Mouse (Mus musculus): ENCODE results near the gene Tmem179b.

Tmem179b gene

DNA sequence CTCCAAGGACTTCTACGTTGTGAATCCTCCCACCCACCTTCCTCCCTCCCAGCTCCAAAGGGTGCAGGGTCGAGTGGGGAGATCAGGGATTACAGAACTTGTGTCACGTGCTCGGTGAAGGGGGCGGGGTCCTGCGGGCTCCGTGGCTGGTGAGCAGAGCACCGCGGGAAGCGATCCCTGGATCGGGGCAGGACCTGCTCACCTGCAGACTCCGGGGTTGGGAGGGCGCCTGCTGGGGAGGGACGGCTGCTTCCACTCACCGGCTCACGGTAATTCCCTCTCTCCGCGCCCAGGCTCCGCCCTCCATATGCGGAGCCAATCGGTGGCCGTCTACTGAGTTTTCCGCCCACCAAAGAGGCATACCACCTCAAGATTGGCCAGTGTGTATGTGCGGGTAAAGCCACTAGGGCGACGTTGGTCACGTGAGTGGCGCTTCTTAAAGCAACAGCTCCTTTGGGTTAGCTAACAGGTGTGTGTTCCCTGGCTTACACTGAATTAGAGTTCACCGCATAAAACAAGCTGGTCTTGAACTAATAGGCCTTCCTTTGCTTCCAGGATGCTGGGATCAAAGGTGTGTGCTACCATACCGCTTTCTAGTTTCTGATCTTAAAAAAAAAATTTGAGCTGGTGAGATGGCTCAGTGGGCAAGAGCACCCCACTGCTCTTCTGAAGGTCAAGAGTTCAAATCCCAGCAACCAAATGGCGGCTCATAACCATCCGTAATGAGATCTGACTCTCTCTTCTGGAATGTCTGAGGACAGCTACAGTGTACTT lies 11.9 kb upstream of the Tmem179b start, which contains the start of gene Taf6l:
TSS of gene Taf6l (minus strand) at position 410 of the 774 bp plus-strand sequence.
- peak; percentile 92 for DNase-seq (ENCODE audit: low read depth, low spot score)

- DNase-seq (ENCODE audit: low read depth, low spot score): no peak
Measured at GRCm38 (mm10) chr19:8774951-8775421, 719 bp upstream of the Tmem179b start.

GRCm38 (mm10) chr19:8773409-8773808 lies 858 bp downstream of the Tmem179b start:
- no peak for DNase-seq (ENCODE audit: low read depth, low spot score)

- DNase-seq (ENCODE audit: low read depth, low spot score): no peak
Measured at GRCm38 (mm10) chr19:8772996-8773395, 1.3 kb downstream of the Tmem179b start.

DNA sequence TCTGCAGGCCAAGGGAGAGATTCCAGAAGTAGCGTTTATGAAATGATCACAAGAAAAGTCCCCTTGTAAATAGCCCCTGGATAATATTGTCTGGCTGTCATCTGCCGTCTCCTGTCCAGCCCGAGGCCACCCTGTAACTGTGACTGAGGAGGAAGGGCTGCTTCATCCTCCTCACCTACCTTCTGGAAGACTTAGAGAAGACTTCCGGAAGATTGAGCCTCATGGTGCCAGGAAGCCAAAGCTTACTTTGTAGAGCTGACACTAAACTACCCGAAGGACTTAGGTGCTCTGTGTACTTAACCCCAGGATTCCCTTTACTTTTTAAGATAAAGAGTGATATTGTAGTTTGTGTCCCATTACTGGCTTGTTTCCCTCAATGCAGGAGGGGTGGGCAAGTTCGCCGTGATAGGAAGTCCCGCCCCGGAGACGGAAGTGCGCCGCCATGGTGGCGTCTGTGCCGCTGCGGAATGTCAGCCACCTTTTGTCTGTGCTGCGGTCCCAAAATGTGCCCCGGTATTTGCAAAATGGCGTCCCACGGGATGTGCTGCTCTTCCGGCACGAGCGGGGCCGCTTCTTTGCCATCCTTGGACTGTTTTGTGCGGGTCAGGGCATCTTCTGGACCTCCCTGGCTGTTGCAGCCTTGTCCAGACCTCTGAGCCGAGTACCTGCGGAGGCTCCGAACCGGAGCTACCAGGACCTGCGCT lies 3.5 kb downstream of the Tmem179b start, which contains the start of gene Tmem223:
TSS of gene Tmem223 (plus strand) at position 430 of the 704 bp plus-strand sequence.
- DNase-seq (ENCODE audit: low read depth, low spot score): peak; percentile 49

DNA sequence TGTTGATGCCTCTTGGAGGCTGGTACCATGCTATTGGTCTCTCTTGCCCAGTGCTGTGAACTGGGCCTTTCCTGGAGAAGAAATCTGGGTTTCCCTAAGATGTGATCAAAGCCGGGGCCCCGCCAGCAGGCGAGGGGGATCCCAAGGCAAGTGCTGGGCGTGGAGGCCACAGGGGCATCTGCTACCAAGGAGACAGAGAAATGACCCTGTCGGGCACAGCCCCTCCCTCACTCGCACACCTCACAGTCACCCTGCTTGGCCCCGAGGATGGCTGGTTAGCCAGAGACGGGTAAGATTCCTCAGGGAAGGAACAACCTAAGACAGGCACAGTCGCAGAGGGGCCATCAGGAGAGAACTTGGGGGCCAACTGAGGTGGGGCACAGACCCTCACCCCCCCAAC lies 8.7 kb downstream of the Tmem179b start:
- no peak for DNase-seq (ENCODE audit: low read depth, low spot score)

- no peak for DNase-seq (ENCODE audit: low read depth, low spot score)
Measured at GRCm38 (mm10) chr19:8763276-8763675, 11.0 kb downstream of the Tmem179b start.

- DNase-seq (ENCODE audit: low read depth, low spot score): no peak
Measured at GRCm38 (mm10) chr19:8760757-8761156, 13.5 kb downstream of the Tmem179b start.

DNA sequence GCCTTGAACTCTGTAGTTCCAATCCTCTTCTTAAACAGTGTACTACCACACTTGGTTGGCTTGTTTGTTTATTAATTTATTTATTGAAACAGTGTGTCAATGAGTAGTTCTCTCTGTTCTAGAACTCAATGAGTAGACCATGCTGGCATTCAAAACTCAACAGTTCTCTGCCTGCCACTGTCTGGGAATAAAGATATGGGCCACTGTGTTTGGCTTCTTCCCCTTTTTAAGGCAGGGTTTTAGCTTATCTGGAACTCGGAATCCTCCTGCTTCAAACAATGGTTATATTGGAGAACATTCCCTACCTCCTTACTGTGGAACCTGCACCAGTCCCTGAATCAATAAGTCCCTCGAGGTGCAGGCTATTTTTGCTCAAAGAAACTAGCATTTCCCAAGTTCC lies 15.4 kb downstream of the Tmem179b start:
- no peak for DNase-seq (ENCODE audit: low read depth, low spot score)

DNA sequence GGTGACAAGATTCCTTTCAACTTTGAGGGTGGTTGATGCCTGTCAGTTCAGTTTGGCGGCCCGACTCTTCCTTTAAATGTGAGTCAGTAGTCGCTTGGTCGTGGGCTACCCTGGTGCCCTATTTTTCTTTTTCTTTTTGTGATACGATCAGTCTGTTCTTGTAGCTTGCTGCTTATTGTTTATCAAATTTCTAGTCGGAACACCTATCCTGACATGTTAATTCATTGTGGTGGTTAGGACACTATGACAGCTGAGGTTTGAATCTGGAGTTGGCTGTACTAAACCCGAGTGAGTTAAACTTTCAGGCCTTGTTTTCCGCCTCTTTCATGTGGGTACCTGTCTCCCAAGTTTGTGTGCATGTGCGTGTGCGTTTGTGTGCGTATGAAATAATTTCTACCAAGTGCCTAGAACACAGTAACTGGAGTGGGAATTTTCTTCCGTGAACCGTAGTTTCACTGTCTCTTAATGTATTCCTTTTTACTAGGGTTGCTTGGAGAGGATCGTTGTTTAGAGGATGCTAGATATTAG lies 16.7 kb downstream of the Tmem179b start:
- DNase-seq (ENCODE audit: low read depth, low spot score): no peak

DNA sequence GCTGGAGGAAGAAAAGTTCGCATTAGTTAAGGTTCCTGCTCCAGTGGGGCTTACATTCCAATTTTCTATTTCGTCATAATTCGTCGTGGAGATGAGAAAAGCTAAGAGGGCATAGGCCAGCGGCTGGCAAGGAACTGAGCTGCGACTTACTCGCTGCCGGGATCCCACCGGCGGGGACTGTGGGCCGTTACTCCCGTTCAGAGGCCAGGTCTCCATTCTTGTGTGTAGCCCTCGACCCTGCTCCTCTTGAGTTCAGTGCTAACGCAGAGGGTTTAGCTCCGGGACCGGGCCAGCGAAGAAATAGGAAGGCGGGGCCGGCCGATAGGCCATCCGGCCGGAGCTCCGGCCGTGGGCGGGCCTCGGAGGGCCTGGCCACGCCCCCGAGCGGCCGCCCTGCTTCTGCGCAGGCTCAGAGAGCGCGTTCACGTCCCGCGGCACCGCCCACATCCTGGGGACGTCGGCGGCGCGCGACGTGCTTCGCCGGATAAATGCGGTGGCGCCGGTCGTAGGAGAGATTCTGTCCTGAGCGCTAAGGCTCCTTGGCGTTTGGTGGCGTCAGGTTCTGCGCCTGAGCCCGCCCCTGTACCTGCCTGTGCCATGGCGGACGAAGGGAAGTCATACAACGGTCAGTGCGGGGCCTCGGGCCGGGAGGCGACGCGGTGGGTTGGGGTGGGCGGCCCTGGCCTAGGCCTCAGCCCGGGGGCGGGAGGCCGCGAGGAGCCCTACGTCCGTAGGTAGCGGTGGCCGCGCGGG lies 17.5 kb downstream of the Tmem179b start, which contains the start of gene Nxf1:
TSS of gene Nxf1 (plus strand) at position 439 of the 753 bp plus-strand sequence.
- peak; percentile 84 for DNase-seq (ENCODE audit: low read depth, low spot score)

GRCm38 (mm10) chr19:8755652-8756051 lies 18.6 kb downstream of the Tmem179b start:
- DNase-seq (ENCODE audit: low read depth, low spot score): no peak

DNA sequence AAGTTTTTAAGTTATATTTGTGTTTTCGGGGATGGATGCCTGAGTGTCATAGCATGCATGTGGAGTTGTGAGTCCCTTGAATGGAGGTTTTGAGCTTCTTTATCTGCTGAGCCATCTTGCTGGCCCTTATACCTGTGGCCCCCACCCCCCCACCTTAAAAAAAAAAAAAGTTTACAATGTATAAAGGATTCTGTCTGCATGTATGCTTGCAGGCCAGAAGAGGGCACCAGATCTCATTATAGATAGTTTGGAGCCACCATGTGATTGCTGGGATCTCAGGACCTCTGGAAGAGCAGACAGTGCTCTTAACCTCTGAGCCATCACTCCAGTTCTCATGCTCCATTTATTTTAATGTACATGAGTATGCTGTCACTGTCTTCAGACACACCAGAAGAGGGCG lies 26.9 kb downstream of the Tmem179b start:
- no peak for DNase-seq (ENCODE audit: low read depth, low spot score)

- DNase-seq (ENCODE audit: low read depth, low spot score): no peak
Measured at GRCm38 (mm10) chr19:8745382-8745781, 28.9 kb downstream of the Tmem179b start.

DNA sequence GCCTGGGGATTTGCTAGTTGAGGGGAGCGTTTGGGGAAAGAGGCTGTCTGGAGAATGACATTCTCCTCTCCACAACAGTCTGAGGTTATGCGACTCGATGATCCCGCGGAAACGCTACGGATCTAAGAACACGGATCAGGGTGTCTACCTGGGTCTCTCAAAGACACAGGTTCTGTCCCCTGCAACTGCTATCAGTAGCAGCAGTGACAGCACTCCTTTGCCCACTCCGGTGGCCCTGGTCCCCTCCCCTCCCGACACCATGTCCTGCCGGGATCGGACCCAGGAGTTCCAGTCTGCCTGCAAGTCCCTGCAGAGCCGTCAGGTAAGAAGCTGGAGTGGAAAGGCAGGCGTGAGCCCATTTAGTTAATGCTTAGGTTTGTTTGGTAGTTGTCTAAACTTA lies 32.1 kb downstream of the Tmem179b start:
- DNase-seq (ENCODE audit: low read depth, low spot score): no peak

- peak; percentile 96 for DNase-seq (ENCODE audit: low read depth, low spot score)
Measured at GRCm38 (mm10) chr19:8741243-8741869, 32.9 kb downstream of the Tmem179b start, which contains the start of gene Stx5a. TSS of gene Stx5a (plus strand) at chr19:8741413.

GRCm38 (mm10) chr19:8740603-8741002 lies 33.7 kb downstream of the Tmem179b start, which contains the start of gene 1700092M07Rik:
TSS of gene 1700092M07Rik (plus strand) at chr19:8740718.
- DNase-seq (ENCODE audit: low read depth, low spot score): no peak

- DNase-seq (ENCODE audit: low read depth, low spot score): no peak
Measured at GRCm38 (mm10) chr19:8739646-8740045, 34.6 kb downstream of the Tmem179b start.

GRCm38 (mm10) chr19:8738911-8739310 lies 35.4 kb downstream of the Tmem179b start:
- no peak for DNase-seq (ENCODE audit: low read depth, low spot score)

DNA sequence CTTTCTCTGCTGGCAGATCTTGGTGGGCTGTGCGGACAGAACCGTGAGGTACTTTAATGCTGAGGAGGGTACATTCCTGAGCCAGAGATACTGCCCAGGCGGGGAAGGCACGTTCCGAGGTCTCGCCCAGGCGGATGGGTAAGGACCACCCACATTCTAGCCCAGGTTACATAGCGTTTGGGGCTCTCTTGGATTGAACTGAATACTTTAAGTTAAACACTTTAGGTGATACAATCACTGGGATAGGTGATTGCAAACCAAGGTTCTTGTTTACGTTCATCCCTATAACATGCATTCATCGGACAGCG lies 38.2 kb downstream of the Tmem179b start:
- DNase-seq (ENCODE audit: low read depth, low spot score): no peak
